Mouse (Mus musculus): ENCODE results near the gene Pnmt.

GRCm38 (mm10) chr11:98339071-98339501 is 47.2 kb upstream of the Pnmt start:
- TF ChIP-seq CTCF (conservative IDR thresholded peaks at IDR 0.05; ENCODE audit: insufficient read depth, insufficient read length, low read depth, low read length) = no peak
- no peak for TF ChIP-seq POLR2A (IDR thresholded peaks at IDR 0.05; ENCODE audit: low read depth, low read length)
